Mouse (Mus musculus): ENCODE results near the gene Snx27.
A peak's percentile ranks its signal among the peaks of the same experiment; 100 is the strongest.

Gene Snx27

GRCm38 (mm10) chr3:94477444-94477843 lies 105.1 kb downstream of the Snx27 start:
- Histone ChIP-seq H3K36me3 (ENCODE audit: control insufficient read depth, insufficient read depth, low read length, poor library complexity, severe bottlenecking) (no peaks in the 10 kb centered on the region), H3K27me3 (ENCODE audit: control insufficient read depth, insufficient read depth, low read length, poor library complexity, severe bottlenecking) (peaks cover under 1% of the 10 kb centered on the region; the same call in 1 of the 2 replicates)
- DNase-seq (ENCODE audit: low read depth, low spot score) = no peak

- no peaks in the 10 kb centered on the region for H3K36me3 ChIP-seq (ENCODE audit: control insufficient read depth, insufficient read depth, low read length, poor library complexity, severe bottlenecking)
- no peaks in the 10 kb centered on the region; the same call in 1 of the 2 replicates for H3K27me3 ChIP-seq (ENCODE audit: control insufficient read depth, insufficient read depth, low read length, poor library complexity, severe bottlenecking)
Measured at GRCm38 (mm10) chr3:94476301-94477035, 106.0 kb downstream of the Snx27 start.

GRCm38 (mm10) chr3:94473567-94474232 lies 108.8 kb downstream of the Snx27 start:
- Histone ChIP-seq H3K36me3 (ENCODE audit: control insufficient read depth, insufficient read depth, low read length, poor library complexity, severe bottlenecking) (no peaks in the 10 kb centered on the region), H3K27me3 (ENCODE audit: control insufficient read depth, insufficient read depth, low read length, poor library complexity, severe bottlenecking) (no peaks in the 10 kb centered on the region; the same call in 1 of the 2 replicates)
- DNase-seq (ENCODE audit: low read depth, low spot score) = no peak

More at GRCm38 (mm10) chr3:94476301-94477035, 106.0 kb downstream of the Snx27 start:
- DNase-seq (ENCODE audit: low read depth, low spot score) = no peak

GRCm38 (mm10) chr3:94473115-94473505 lies 109.4 kb downstream of the Snx27 start:
- DNase-seq (ENCODE audit: low read depth, low spot score) = no peak
- Histone ChIP-seq H3K27me3 (ENCODE audit: control insufficient read depth, insufficient read depth, low read length, poor library complexity, severe bottlenecking) (no peaks in the 10 kb centered on the region; the same call in 1 of the 2 replicates), H3K36me3 (ENCODE audit: control insufficient read depth, insufficient read depth, low read length, poor library complexity, severe bottlenecking) (no peaks in the 10 kb centered on the region)

- no peak for DNase-seq (ENCODE audit: low read depth, low spot score)
- Histone ChIP-seq H3K27me3 (ENCODE audit: control insufficient read depth, insufficient read depth, low read length, poor library complexity, severe bottlenecking) (no peaks in the 10 kb centered on the region), H3K36me3 (ENCODE audit: control insufficient read depth, insufficient read depth, low read length, poor library complexity, severe bottlenecking) (no peaks in the 10 kb centered on the region)
Measured at GRCm38 (mm10) chr3:94472447-94473114, 109.9 kb downstream of the Snx27 start.

GRCm38 (mm10) chr3:94468931-94469330 lies 113.6 kb downstream of the Snx27 start:
- DNase-seq (ENCODE audit: low read depth, low spot score) = no peak
- Histone ChIP-seq H3K36me3 (ENCODE audit: control insufficient read depth, insufficient read depth, low read length, poor library complexity, severe bottlenecking) (no peaks in the 10 kb centered on the region), H3K27me3 (ENCODE audit: control insufficient read depth, insufficient read depth, low read length, poor library complexity, severe bottlenecking) (no peaks in the 10 kb centered on the region)

GRCm38 (mm10) chr3:94465632-94466430 lies 116.7 kb downstream of the Snx27 start:
- H3K27me3 ChIP-seq (ENCODE audit: control insufficient read depth, insufficient read depth, low read length, poor library complexity, severe bottlenecking) = no peaks in the 10 kb centered on the region
- no peak for DNase-seq (ENCODE audit: low read depth, low spot score)
- H3K36me3 ChIP-seq (ENCODE audit: control insufficient read depth, insufficient read depth, low read length, poor library complexity, severe bottlenecking) = no peaks in the 10 kb centered on the region

- DNase-seq (ENCODE audit: low read depth, low spot score) = no peak
- H3K27me3 ChIP-seq (ENCODE audit: control insufficient read depth, insufficient read depth, low read length, poor library complexity, severe bottlenecking) = no peaks in the 10 kb centered on the region
- H3K36me3 ChIP-seq (ENCODE audit: control insufficient read depth, insufficient read depth, low read length, poor library complexity, severe bottlenecking) = no peaks in the 10 kb centered on the region
Measured at GRCm38 (mm10) chr3:94463926-94464578, 118.5 kb downstream of the Snx27 start.

GRCm38 (mm10) chr3:94459834-94460233 lies 122.7 kb downstream of the Snx27 start:
- no peaks in the 10 kb centered on the region for H3K36me3 ChIP-seq (ENCODE audit: control insufficient read depth, insufficient read depth, low read length, poor library complexity, severe bottlenecking)
- no peaks in the 10 kb centered on the region for H3K27me3 ChIP-seq (ENCODE audit: control insufficient read depth, insufficient read depth, low read length, poor library complexity, severe bottlenecking)
- DNase-seq (ENCODE audit: low read depth, low spot score) = no peak

- DNase-seq (ENCODE audit: low read depth, low spot score) = no peak
- Histone ChIP-seq H3K36me3 (ENCODE audit: control insufficient read depth, insufficient read depth, low read length, poor library complexity, severe bottlenecking) (no peaks in the 10 kb centered on the region), H3K27me3 (ENCODE audit: control insufficient read depth, insufficient read depth, low read length, poor library complexity, severe bottlenecking) (no peaks in the 10 kb centered on the region)
Measured at GRCm38 (mm10) chr3:94457055-94457454, 125.5 kb downstream of the Snx27 start.

- DNase-seq (ENCODE audit: low read depth, low spot score) = peak; percentile 87
- Histone ChIP-seq H3K27me3 (ENCODE audit: control insufficient read depth, insufficient read depth, low read length, poor library complexity, severe bottlenecking) (no peaks in the 10 kb centered on the region), H3K36me3 (ENCODE audit: control insufficient read depth, insufficient read depth, low read length, poor library complexity, severe bottlenecking) (no peaks in the 10 kb centered on the region)
Measured at GRCm38 (mm10) chr3:94456529-94457000, 126.0 kb downstream of the Snx27 start.

- Histone ChIP-seq H3K36me3 (ENCODE audit: control insufficient read depth, insufficient read depth, low read length, poor library complexity, severe bottlenecking) (peaks cover 5% of the 10 kb centered on the region), H3K27me3 (ENCODE audit: control insufficient read depth, insufficient read depth, low read length, poor library complexity, severe bottlenecking) (no peaks in the 10 kb centered on the region)
- DNase-seq (ENCODE audit: low read depth, low spot score) = no peak
Measured at GRCm38 (mm10) chr3:94449377-94449776, 133.1 kb downstream of the Snx27 start.
